Mouse (Mus musculus): Measurements from ENCODE around the gene Olfr845.

Gene Olfr845

GRCm38 (mm10) chr9:19336157-19336556 lies at the start of gene Olfr845:
TSS of gene Olfr845 (plus strand) at chr9:19336457.
- DNase-seq (ENCODE audit: low spot score in 2 of 2) = no peak

GRCm38 (mm10) chr9:19316047-19316446 lies 20.2 kb upstream of the Olfr845 start, which contains the start of gene Olfr844:
TSS of gene Olfr844 (plus strand) at chr9:19316347.
- no peak for DNase-seq (ENCODE audit: low spot score in 2 of 2)

GRCm38 (mm10) chr9:19363905-19364304 lies 27.6 kb downstream of the Olfr845 start, which contains the start of gene Olfr846:
TSS of gene Olfr846 (minus strand) at chr9:19364005.
- no peak for DNase-seq (ENCODE audit: low spot score in 2 of 2)

GRCm38 (mm10) chr9:19378569-19378968 lies 42.3 kb downstream of the Olfr845 start, which contains the start of gene Olfr847:
TSS of gene Olfr847 (minus strand) at chr9:19378669.
- DNase-seq (ENCODE audit: low spot score in 2 of 2) = no peak
